Mouse (Mus musculus): ENCODE data around the gene Nudt19. TPM values are rescaled to one million over a fixed set of nuclear protein-coding genes. Genes with fewer than 3 reads are reported as not detected.
"Not testable (repeated sequence)": the region's sequence is repeated elsewhere in the genome, so short reads cannot be mapped to it uniquely, and the experiment has no call there.

The Nudt19 gene
- polyA plus RNA-seq, 1 experiment from 2014 or later = 102 TPM

- under 1% methylated on average over 49 of the region's 49 CpGs for WGBS (ENCODE audit: insufficient replicate concordance)
Observed at GRCm38 (mm10) chr7:35586055-35586905, 30.2 kb upstream of the Nudt19 start, which contains the start of gene Ankrd27. Ankrd27 (plus strand) TSS chr7:35586244.

GRCm38 (mm10) chr7:35585191-35586054 lies 29.3 kb upstream of the Nudt19 start, which contains the start of gene Rgs9bp:
Rgs9bp (minus strand) TSS chr7:35585582.
- peak; percentile 30 for ATAC-seq
- H3K4me3 ChIP-seq = peak within 1 kb of the TSS; percentile 96
- H3K4me1 ChIP-seq = peaks cover 56% of the 10 kb centered on the region
- H3K27me3 ChIP-seq (replicated peaks) = peaks cover 48% of the 10 kb centered on the region
- H3K9ac ChIP-seq = peak within 1 kb of the TSS; percentile 91
- no peaks in the 10 kb centered on the region for H3K36me3 ChIP-seq
- H3K9me3 ChIP-seq (replicated peaks) = no peaks in the 10 kb centered on the region
- H3K27ac ChIP-seq = peak within 1 kb of the TSS; percentile 86
- peak within 1 kb of the TSS; percentile 99 for H3K4me2 ChIP-seq
- WGBS (ENCODE audit: insufficient replicate concordance) = under 1% methylated on average over 45 of the region's 45 CpGs

More at GRCm38 (mm10) chr7:35586055-35586905, 30.2 kb upstream of the Nudt19 start, which contains the start of gene Ankrd27:
- Histone ChIP-seq H3K9me3 (replicated peaks) (no peaks in the 10 kb centered on the region), H3K36me3 (peaks cover 7% of the 10 kb centered on the region; the same call in 1 of the 2 replicates), H3K4me1 (peaks cover 61% of the 10 kb centered on the region), H3K4me3 (peak within 1 kb of the TSS; percentile 96), H3K9ac (peak within 1 kb of the TSS; percentile 91), H3K27ac (peak within 1 kb of the TSS; percentile 86), H3K27me3 (replicated peaks) (peaks cover 41% of the 10 kb centered on the region), H3K4me2 (peak within 1 kb of the TSS; percentile 99)
- ATAC-seq = peak; percentile 95

GRCm38 (mm10) chr7:35584786-35585190 lies 28.7 kb upstream of the Nudt19 start:
- ATAC-seq = no peak
- Histone ChIP-seq H3K9ac (peak overlapping the region; percentile 91), H3K27me3 (replicated peaks) (peaks cover 50% of the 10 kb centered on the region), H3K36me3 (no peaks in the 10 kb centered on the region), H3K27ac (no peak overlapping the region), H3K4me1 (peaks cover 51% of the 10 kb centered on the region), H3K4me3 (peak overlapping the region; percentile 96), H3K4me2 (peak overlapping the region; percentile 99), H3K9me3 (replicated peaks) (no peaks in the 10 kb centered on the region)
- under 1% methylated on average over 50 of the region's 50 CpGs for WGBS (ENCODE audit: insufficient replicate concordance)

- Histone ChIP-seq H3K27me3 (replicated peaks) (peaks cover 55% of the 10 kb centered on the region), H3K4me2 (peak overlapping the region; percentile 99), H3K9ac (peak overlapping the region; percentile 91), H3K4me3 (peak overlapping the region; percentile 96), H3K9me3 (replicated peaks) (no peaks in the 10 kb centered on the region), H3K36me3 (no peaks in the 10 kb centered on the region), H3K27ac (no peak overlapping the region), H3K4me1 (peaks cover 46% of the 10 kb centered on the region)
- ATAC-seq = no peak
- WGBS (ENCODE audit: insufficient replicate concordance) = 7% methylated on average over 36 of the region's 36 CpGs
Observed at GRCm38 (mm10) chr7:35584068-35584785, 28.1 kb upstream of the Nudt19 start.

GRCm38 (mm10) chr7:35583476-35584025 lies 27.4 kb upstream of the Nudt19 start:
- Histone ChIP-seq H3K4me1 (peaks cover 39% of the 10 kb centered on the region), H3K4me3 (no peak overlapping the region), H3K4me2 (peak overlapping the region; percentile 99), H3K36me3 (no peaks in the 10 kb centered on the region), H3K27me3 (replicated peaks) (peaks cover 58% of the 10 kb centered on the region), H3K27ac (no peak overlapping the region), H3K9ac (no peak overlapping the region), H3K9me3 (replicated peaks) (no peaks in the 10 kb centered on the region)
- no peak for ATAC-seq
- 39% methylated on average over 11 of the region's 11 CpGs for WGBS (ENCODE audit: insufficient replicate concordance)

GRCm38 (mm10) chr7:35582719-35583118 lies 26.6 kb upstream of the Nudt19 start:
- H3K9ac ChIP-seq = no peak overlapping the region
- WGBS (ENCODE audit: insufficient replicate concordance) = 50% methylated on average over 5 of the region's 5 CpGs
- H3K27me3 ChIP-seq (replicated peaks) = peaks cover 63% of the 10 kb centered on the region
- H3K4me2 ChIP-seq = no peak overlapping the region
- no peak for ATAC-seq
- peaks cover 31% of the 10 kb centered on the region for H3K4me1 ChIP-seq
- H3K27ac ChIP-seq = no peak overlapping the region
- H3K4me3 ChIP-seq = no peak overlapping the region
- H3K36me3 ChIP-seq = no peaks in the 10 kb centered on the region
- no peaks in the 10 kb centered on the region for H3K9me3 ChIP-seq (replicated peaks)

GRCm38 (mm10) chr7:35579849-35580248 lies 23.7 kb upstream of the Nudt19 start:
- H3K9me3 ChIP-seq (replicated peaks) = no peaks in the 10 kb centered on the region
- H3K4me2 ChIP-seq = no peak overlapping the region
- H3K9ac ChIP-seq = no peak overlapping the region
- H3K36me3 ChIP-seq = no peaks in the 10 kb centered on the region
- H3K4me1 ChIP-seq = peaks cover 10% of the 10 kb centered on the region
- ATAC-seq = no peak
- no peak overlapping the region for H3K4me3 ChIP-seq
- peaks cover 80% of the 10 kb centered on the region for H3K27me3 ChIP-seq (replicated peaks)
- 39% methylated on average over 4 of the region's 4 CpGs for WGBS (ENCODE audit: insufficient replicate concordance)
- H3K27ac ChIP-seq = no peak overlapping the region

GRCm38 (mm10) chr7:35570883-35571282 lies 14.8 kb upstream of the Nudt19 start:
- H3K4me2 ChIP-seq; H3K9ac ChIP-seq; ATAC-seq; H3K27ac ChIP-seq; H3K36me3 ChIP-seq; H3K9me3 ChIP-seq (replicated peaks); H3K4me3 ChIP-seq: not testable (repeated sequence)
- Histone ChIP-seq H3K4me1 (peaks cover 12% of the 10 kb centered on the region; the same call in 1 of the 2 replicates), H3K27me3 (replicated peaks) (peaks cover 33% of the 10 kb centered on the region)
- 17% methylated on average over 6 of the region's 6 CpGs for WGBS (ENCODE audit: insufficient replicate concordance)

- not testable (repeated sequence) for H3K4me3 ChIP-seq; H3K36me3 ChIP-seq; H3K27ac ChIP-seq; H3K4me2 ChIP-seq; ATAC-seq; H3K9me3 ChIP-seq (replicated peaks); H3K9ac ChIP-seq
- Histone ChIP-seq H3K27me3 (replicated peaks) (peaks cover 25% of the 10 kb centered on the region), H3K4me1 (peaks cover 12% of the 10 kb centered on the region; the same call in 1 of the 2 replicates)
- WGBS (ENCODE audit: insufficient replicate concordance) = 69% methylated on average over 4 of the region's 4 CpGs
Observed at GRCm38 (mm10) chr7:35569724-35570123, 13.6 kb upstream of the Nudt19 start.

- H3K9ac ChIP-seq; H3K4me3 ChIP-seq; H3K36me3 ChIP-seq; H3K27me3 ChIP-seq (replicated peaks); ATAC-seq; H3K9me3 ChIP-seq (replicated peaks); H3K27ac ChIP-seq; H3K4me2 ChIP-seq: not testable (repeated sequence)
- WGBS (ENCODE audit: insufficient replicate concordance) = 67% methylated on average over 13 of the region's 13 CpGs
- H3K4me1 ChIP-seq = peaks cover 36% of the 10 kb centered on the region
Observed at GRCm38 (mm10) chr7:35565965-35566364, 9.9 kb upstream of the Nudt19 start.

- 72% methylated on average over 10 of the region's 10 CpGs for WGBS (ENCODE audit: insufficient replicate concordance)
- not testable (repeated sequence) for H3K36me3 ChIP-seq; H3K27ac ChIP-seq; H3K27me3 ChIP-seq (replicated peaks); H3K4me2 ChIP-seq; ATAC-seq; H3K9me3 ChIP-seq (replicated peaks); H3K4me3 ChIP-seq; H3K9ac ChIP-seq
- H3K4me1 ChIP-seq = peaks cover 46% of the 10 kb centered on the region
Observed at GRCm38 (mm10) chr7:35564872-35565271, 8.8 kb upstream of the Nudt19 start.
